Comparison of ENCODE assay signal across 25 mouse cellular contexts in the genomic region with DNA sequence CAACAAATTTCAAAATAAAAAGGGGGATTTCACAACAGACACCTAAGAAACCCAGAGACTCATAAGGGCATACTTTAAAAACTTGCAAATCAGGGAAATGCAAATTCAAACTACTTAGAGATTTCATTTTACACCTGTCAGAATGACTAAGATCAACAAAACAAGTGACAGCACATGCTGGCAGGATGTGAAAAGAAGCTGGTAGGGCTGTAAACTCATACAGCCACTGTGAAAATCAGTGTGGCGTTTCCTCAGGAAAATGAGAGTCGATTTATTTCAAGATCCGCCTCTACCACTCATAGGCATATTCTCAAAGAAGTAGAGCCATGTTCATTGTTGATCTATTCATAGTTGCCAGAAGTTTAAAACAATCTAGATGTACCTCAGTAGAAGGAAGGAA.
DNase-seq lines count a peak whose midpoint lies in the region; ATAC-seq and TF ChIP-seq lines count a peak whose summit lies in the region.
"Had no signal": no experiment of that assay in that cellular context is flagged by ENCODE, and none has a peak within 500 bp of the region (broad histone marks: within the 10 kb centered on the region; RNA-seq: fewer than 3 reads in every experiment).

No protein-coding gene starts in this region.

- TF ChIP-seq POLR2A in CH12.LX (IDR thresholded peaks at IDR 0.05; ENCODE audit: low read depth, low read length): no peak

- dilution Hi-C loops in CH12.LX (cut with MboI; ENCODE audit: extremely low pct_ligation_motif_present, extremely low pct_unique_long_range_greater_than_20kb, low sequenced_read_pairs): no loop called here

- no peaks in the 10 kb centered on the region for H3K9me3 ChIP-seq in midbrain, embryonic 12.5 days
- H3K9me3 ChIP-seq in midbrain, embryonic 16.5 days (replicated peaks; ENCODE audit: control insufficient read depth, low read length, poor library complexity, severe bottlenecking): no peaks in the 10 kb centered on the region
- H3K9me3 ChIP-seq in CH12.LX (replicated peaks; ENCODE audit: low read length): no peaks in the 10 kb centered on the region
- H3K9me3 ChIP-seq: embryonic facial prominence, embryonic 13.5 days; embryonic facial prominence, embryonic 15.5 days; forebrain, embryonic 10.5 days; forebrain, embryonic 12.5 days; G1E had no signal

- H3K4me2 ChIP-seq in midbrain, embryonic 12.5 days (replicated peaks): no peak overlapping the region
- no peak overlapping the region for H3K4me2 ChIP-seq in midbrain, embryonic 16.5 days (ENCODE audit: low read length)
- no peak overlapping the region for H3K4me2 ChIP-seq in CH12.LX (ENCODE audit: insufficient read depth, low read depth, poor library complexity, severe bottlenecking)
- H3K4me2 ChIP-seq: embryonic facial prominence, embryonic 13.5 days; embryonic facial prominence, embryonic 15.5 days; forebrain, embryonic 12.5 days had no signal

- TF ChIP-seq RAD21 in CH12.LX (IDR thresholded peaks at IDR 0.05; ENCODE audit: low read depth, low read length): no peak

- 66% methylated on average over 3 of the region's 3 CpGs for WGBS in midbrain, embryonic 12.5 days
- WGBS in midbrain, embryonic 16.5 days: 50% methylated on average over 3 of the region's 3 CpGs

- no peak overlapping the region for H3K27ac ChIP-seq in midbrain, embryonic 12.5 days (replicated peaks)
- H3K27ac ChIP-seq in midbrain, embryonic 16.5 days (ENCODE audit: low read length): no peak overlapping the region
- no peak overlapping the region for H3K27ac ChIP-seq in CH12.LX (ENCODE audit: insufficient read depth, low read depth)
- H3K27ac ChIP-seq: embryonic facial prominence, embryonic 13.5 days; embryonic facial prominence, embryonic 15.5 days; forebrain, embryonic 10.5 days; forebrain, embryonic 12.5 days had no signal

- DNase-seq in CH12.LX (ENCODE audit: extremely low read depth): peak; percentile 60
- no peak for DNase-seq in heart, postnatal 4 days
- DNase-seq in left cerebral cortex, postnatal 4 days: no peak
- DNase-seq: adrenal gland, adult 8-10 months; adrenal gland, postnatal 14 days; adrenal gland, postnatal 36 days; cerebellum, adult 11 months; cerebellum, adult 18-20 months; cerebellum, adult 8-10 months; cerebellum, adult 9-11 months; cerebellum, postnatal 14 days; cerebellum, postnatal 36 days; embryo, embryonic 11 days had no signal

- no peaks in the 10 kb centered on the region for H3K4me1 ChIP-seq in midbrain, embryonic 12.5 days
- H3K4me1 ChIP-seq in midbrain, embryonic 16.5 days (ENCODE audit: control insufficient read depth, insufficient read depth, low read length): no peaks in the 10 kb centered on the region
- H3K4me1 ChIP-seq in CH12.LX (ENCODE audit: control insufficient read depth in 1 of 2, insufficient read depth in 2 of 2): peaks cover 2 to 37% of the 10 kb centered on the region in 2 experiments; a peak in 3 of 4 replicates
- H3K4me1 ChIP-seq: embryonic facial prominence, embryonic 13.5 days; embryonic facial prominence, embryonic 15.5 days; forebrain, embryonic 10.5 days; forebrain, embryonic 12.5 days had no signal

- peak; percentile 73; the same call in 1 of the 2 replicates for ATAC-seq in midbrain, embryonic 12.5 days (ENCODE audit: low FRiP score, low read depth)
- no peak for ATAC-seq in midbrain, embryonic 16.5 days
- ATAC-seq: activated CD4-positive, CD25-positive, alpha-beta regulatory T cell, adult 4 months; forebrain, embryonic 14.5 days; forebrain, embryonic 16.5 days; Patski had no signal

- in situ Hi-C loops in CH12.LX (cut with MboI; ENCODE audit: low pct_ligation_motif_present, low pct_unique_long_range_greater_than_20kb, low sequenced_read_pairs): no loop called here

- H3K4me3 ChIP-seq in midbrain, embryonic 12.5 days: no peak overlapping the region
- no peak overlapping the region for H3K4me3 ChIP-seq in midbrain, embryonic 16.5 days (ENCODE audit: low read depth, low read length)
- H3K4me3 ChIP-seq in CH12.LX (replicated peaks in 1 of 3; ENCODE audit: low read depth in 2 of 3, low read length in 2 of 3, poor library complexity in 1 of 3): no peak overlapping the region
- H3K4me3 ChIP-seq: embryonic facial prominence, embryonic 13.5 days; embryonic facial prominence, embryonic 15.5 days; erythroblast, embryonic 14.5 days; forebrain, embryonic 10.5 days; forebrain, embryonic 12.5 days had no signal

- H3K9ac ChIP-seq in midbrain, embryonic 12.5 days (replicated peaks): no peak overlapping the region
- no peak overlapping the region for H3K9ac ChIP-seq in midbrain, embryonic 16.5 days (ENCODE audit: low read depth, low read length)
- H3K9ac ChIP-seq in CH12.LX (ENCODE audit: insufficient read depth, low read depth): no peak overlapping the region
- H3K9ac ChIP-seq: embryonic facial prominence, embryonic 13.5 days; embryonic facial prominence, embryonic 15.5 days; forebrain, embryonic 12.5 days had no signal

- intact Hi-C loops in left cerebral cortex, postnatal 4 days (cut with DNase I): no loop called here

- no peaks in the 10 kb centered on the region for H3K79me2 ChIP-seq in CH12.LX (replicated peaks; ENCODE audit: control insufficient read depth, extremely low read depth, insufficient read depth, poor library complexity, severe bottlenecking)

- TF ChIP-seq CTCF in CH12.LX (conservative IDR thresholded peaks at IDR 0.05 in 1 of 2, IDR thresholded peaks at IDR 0.05 in 1 of 2; ENCODE audit: low read depth in 2 of 2, low read length in 2 of 2): no peak

- no peaks in the 10 kb centered on the region for H3K36me3 ChIP-seq in midbrain, embryonic 12.5 days
- no peaks in the 10 kb centered on the region for H3K36me3 ChIP-seq in midbrain, embryonic 16.5 days (ENCODE audit: control insufficient read depth, insufficient read depth, low read length)
- no peaks in the 10 kb centered on the region for H3K36me3 ChIP-seq in CH12.LX (replicated peaks in 1 of 2; ENCODE audit: control insufficient read depth in 1 of 2, insufficient read depth in 1 of 2, low read length in 1 of 2)
- H3K36me3 ChIP-seq: embryonic facial prominence, embryonic 13.5 days; embryonic facial prominence, embryonic 15.5 days; forebrain, embryonic 10.5 days; forebrain, embryonic 12.5 days; G1E had no signal

- peak; percentile 70 for TF ChIP-seq EP300 in CH12.LX (IDR thresholded peaks at IDR 0.05; ENCODE audit: low read length)

- no peaks in the 10 kb centered on the region for H3K27me3 ChIP-seq in midbrain, embryonic 12.5 days
- H3K27me3 ChIP-seq in midbrain, embryonic 16.5 days (ENCODE audit: control insufficient read depth, insufficient read depth, low read depth, low read length): no peaks in the 10 kb centered on the region
- no peaks in the 10 kb centered on the region for H3K27me3 ChIP-seq in CH12.LX (replicated peaks)
- H3K27me3 ChIP-seq: embryonic facial prominence, embryonic 13.5 days; embryonic facial prominence, embryonic 15.5 days; forebrain, embryonic 12.5 days had no signal

TF ChIP-seq in CH12.LX, 34 proteins besides CTCF, POLR2A, EP300 and RAD21:
- no peak for TF ChIP-seq NRF1 (IDR thresholded peaks at IDR 0.05; ENCODE audit: low read depth, low read length)
- 0 out of 2 replicates have a peak, but pooled peaks have one; percentile 29 for TF ChIP-seq TCF12 (IDR thresholded peaks at IDR 0.05; ENCODE audit: low read depth, low read length)
- TF ChIP-seq JUND (conservative IDR thresholded peaks at IDR 0.05; ENCODE audit: low read depth, low read length): peak; percentile 43; the same call in 1 of the 2 replicates
- no peak for TF ChIP-seq MAZ (IDR thresholded peaks at IDR 0.05; ENCODE audit: low read depth, low read length)
- peak; percentile 58; the same call in 1 of the 2 replicates for TF ChIP-seq IRF4 (IDR thresholded peaks at IDR 0.05; ENCODE audit: low read depth, low read length)
- TF ChIP-seq BHLHE40 (IDR thresholded peaks at IDR 0.05; ENCODE audit: low read depth, low read length): peak; percentile 84
- no peak for TF ChIP-seq GABPA (IDR thresholded peaks at IDR 0.05; ENCODE audit: insufficient replicate concordance, low read depth, low read length)
- peak; percentile 53; the same call in 1 of the 2 replicates for TF ChIP-seq ETS1 (conservative IDR thresholded peaks at IDR 0.05; ENCODE audit: low read depth, low read length)
- peak; percentile 52; the same call in 1 of the 2 replicates for TF ChIP-seq MEF2A (IDR thresholded peaks at IDR 0.05; ENCODE audit: borderline replicate concordance, low read depth, low read length)
TF ChIP-seq in CH12.LX: peak in this region for 6.
